Mouse (Mus musculus) spleen, embryonic (tissue): Measurements from ENCODE around the gene Bbox1.

ENCODE experiments used
- CTCF ChIA-PET: fragments of 350-600 bp; sonication (Branson Sonifier 250); formaldehyde crosslinking; loops from one replicate; lab custom pipeline; 2022; lab: Charles Lee

Gene Bbox1

DNA sequence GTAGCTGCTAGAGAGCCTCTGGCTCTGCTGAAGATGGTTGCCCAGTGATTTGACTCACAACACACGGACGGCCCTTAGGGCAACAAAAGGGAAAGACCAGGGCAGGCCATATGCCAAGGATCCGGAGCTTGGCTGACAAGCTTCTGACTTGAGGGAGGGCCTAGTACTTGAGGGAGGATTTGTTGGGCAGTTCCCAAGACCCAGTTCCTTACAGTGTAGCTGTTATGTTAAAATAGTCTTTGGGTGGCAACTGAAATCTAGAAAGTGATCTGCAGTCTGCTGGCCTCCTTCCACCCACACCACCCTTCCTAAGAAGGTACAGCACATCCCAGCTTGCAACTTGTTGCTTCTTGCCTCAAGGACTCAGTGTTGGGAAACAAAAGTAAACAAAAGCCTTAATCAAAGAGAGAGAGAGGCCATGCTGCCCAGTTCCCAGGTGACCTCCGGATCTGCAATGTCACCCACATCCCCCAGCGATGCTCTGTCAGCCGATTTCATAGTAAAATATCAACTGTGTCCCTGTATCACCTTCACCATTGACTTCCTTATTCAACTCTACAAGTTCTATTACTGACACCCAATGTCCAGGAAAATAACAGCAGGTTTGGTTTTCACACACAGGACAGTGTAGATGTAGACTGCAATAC, at the start of gene Bbox1:
TSS of gene Bbox1 (minus strand) at position 52 of the 647 bp plus-strand sequence.
- CTCF ChIA-PET = no interaction called here

DNA sequence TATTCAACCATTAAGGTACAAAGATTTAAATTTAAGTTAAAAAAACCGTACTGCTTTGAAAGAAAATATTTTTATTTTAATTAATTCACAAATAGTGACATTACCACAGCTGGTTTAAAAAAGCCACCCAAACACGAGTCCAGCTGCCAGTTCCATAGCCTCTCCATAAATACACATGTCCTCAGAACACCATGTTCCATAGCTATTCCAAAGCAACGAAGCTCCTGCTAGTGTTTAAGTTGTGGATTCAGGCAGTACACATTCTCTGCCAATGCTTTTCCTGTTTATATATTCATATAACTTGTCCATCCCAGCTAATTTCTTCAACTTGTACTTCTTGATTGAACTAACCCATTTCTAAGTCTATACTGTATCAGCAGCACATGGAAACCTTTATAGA, 49.5 kb upstream of the Bbox1 start:
- CTCF ChIA-PET = no interaction called here

DNA sequence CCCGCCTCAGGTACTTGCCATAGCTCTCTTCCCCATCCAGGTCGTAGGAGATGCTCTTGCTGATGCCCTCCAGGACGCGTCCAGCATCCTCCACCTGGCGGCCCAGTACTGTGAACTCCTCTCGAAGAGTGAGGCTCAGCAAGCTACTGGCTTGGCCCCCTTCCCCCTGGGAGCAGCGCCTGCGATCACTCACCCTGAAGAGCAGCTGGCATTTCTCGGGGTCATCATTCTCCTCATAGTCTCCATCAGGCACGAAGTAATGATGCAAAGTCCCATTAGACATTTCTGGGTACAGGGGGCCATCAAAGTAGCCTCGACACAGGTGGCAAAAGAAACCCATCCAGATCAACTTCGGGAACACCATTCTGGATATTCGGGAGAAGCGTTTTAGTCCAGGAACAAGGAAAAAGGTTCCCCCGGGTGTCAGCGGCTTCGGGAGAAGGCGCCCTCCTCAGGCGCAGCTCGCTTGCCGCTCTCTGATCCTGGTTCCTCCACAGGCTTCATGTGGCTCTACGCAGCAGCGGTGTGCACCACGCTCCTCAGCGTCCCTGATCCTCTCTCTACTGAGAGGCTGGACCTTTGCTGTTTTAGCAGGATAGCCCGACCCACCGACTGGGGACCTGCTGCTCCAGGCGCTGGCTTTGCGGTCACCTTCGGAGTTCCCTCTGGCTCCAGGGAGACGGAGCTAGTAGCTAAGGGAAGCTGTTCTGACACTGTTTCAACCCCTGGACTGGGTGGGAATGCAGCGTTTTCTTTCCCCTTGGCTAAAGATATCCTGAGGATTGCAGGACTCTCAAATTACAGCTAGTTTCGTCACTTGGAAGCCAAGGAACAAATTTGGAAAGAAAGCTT, 48.3 kb upstream of the Bbox1 start, which contains the start of gene Fibin:
TSS of gene Fibin (minus strand) at position 752 of the 852 bp plus-strand sequence.
- CTCF ChIA-PET = no interaction called here

DNA sequence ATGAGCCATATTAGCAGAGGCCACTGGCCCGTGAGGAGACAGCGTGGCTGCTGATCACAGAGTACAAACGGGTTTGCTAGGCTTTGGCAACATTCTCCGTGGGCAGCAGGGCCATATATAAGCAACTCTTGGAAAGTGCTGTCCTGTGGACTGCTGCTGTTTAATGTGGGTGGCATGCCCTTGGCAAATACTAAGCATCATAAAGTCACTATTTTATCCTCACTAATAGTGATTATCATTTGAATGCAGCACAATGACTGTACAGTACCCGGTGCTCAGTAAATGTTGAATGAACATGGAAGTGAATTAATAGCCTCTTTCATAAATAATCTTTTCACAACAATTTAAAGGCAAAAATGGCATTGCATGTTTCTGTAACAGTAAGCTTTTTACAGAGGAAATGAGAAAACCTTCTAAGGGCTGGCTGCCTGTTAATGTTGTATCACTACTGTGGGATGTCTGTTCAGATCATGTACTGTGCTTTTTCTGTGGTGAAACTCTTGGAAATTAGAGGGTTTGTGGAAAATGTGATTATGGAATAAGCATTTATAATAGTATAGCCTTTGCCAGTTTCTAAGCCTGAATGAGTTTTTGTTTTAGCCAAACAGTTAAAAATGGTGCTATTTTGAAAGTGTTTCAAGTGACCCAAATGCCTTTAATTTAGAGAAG, 39.1 kb upstream of the Bbox1 start:
- CTCF ChIA-PET = no interaction called here

DNA sequence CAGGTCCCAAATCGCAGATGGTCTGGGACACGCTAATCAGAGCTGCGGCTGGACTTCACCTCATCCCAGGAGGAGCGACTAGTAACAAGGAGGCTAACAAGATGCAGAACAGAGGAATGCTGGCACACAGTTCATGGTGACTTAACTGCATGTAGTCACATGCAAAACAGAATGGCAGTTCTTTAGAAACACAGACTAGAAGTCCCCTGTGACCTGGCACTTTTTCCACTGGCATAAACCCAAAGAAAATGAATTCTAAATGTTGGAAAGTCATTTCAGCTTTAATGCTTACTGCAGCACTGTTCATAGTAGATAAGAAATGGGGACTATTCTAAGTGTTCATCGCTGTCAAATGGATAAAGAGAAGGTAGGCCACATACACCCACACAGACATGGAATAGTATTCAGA, 37.5 kb upstream of the Bbox1 start:
- CTCF ChIA-PET = no interaction called here

DNA sequence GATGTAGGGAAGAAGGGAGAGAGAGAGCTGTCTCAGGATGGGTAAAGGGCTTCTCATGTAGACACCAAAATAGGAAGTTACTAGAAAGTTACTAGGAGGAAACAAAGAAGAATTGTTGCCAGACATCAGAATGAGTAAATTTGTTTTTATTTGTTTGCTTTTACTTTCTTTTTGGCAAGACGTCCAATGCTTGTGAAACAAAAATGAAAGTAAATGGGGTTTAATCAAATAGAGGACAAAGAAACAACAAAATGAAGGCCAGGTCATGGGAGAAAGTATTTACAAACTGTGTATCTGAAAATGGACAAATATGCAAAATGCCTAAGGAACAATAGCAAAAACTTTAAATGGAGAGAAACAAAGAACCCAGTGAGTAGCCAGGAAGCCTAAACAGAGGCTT, 37.0 kb upstream of the Bbox1 start:
- CTCF ChIA-PET = no interaction called here

DNA sequence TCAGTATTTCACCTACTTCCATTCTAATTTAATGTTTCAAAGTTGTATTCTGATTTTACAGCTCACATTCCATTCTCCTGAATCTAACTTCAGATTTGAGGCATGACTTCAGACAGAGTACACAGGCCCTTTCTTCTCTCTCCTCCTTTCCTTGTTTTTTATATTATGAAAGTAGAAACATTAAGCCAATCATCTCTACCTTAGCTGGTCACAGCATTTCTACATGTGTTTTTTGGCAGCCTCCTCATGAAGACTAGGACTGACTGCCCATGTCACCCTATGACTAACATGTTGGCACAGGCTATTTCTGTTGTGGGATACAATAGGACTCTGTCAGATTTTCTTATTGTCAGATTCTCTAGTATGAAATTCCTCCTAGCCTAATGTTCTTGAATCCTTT, 14.6 kb upstream of the Bbox1 start:
- CTCF ChIA-PET = no interaction called here

DNA sequence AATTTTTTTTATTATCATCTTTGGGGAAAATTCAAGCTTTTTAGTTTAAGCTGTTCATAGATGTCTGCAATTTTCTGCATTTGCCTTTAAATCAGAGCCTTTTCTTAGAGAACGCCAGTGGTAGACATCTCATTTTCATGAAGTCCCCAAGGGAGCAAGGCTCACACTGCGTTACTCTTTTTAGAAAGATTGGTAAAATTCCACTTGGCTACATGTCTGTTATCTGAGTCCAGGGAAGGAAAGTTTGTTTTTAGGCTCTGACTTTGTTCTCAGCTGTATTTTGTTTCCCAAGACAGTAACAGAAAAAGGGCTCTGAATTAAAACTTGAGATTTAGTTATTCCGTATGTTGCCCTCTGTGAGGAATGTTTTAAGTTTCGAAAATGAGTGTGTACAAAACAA, 5.6 kb upstream of the Bbox1 start:
- CTCF ChIA-PET = interaction anchor here (0.5 kb wide), 1 partner anchor 416 kb away, joined by 4 read pairs; no protein-coding TSS in a partner anchor

DNA sequence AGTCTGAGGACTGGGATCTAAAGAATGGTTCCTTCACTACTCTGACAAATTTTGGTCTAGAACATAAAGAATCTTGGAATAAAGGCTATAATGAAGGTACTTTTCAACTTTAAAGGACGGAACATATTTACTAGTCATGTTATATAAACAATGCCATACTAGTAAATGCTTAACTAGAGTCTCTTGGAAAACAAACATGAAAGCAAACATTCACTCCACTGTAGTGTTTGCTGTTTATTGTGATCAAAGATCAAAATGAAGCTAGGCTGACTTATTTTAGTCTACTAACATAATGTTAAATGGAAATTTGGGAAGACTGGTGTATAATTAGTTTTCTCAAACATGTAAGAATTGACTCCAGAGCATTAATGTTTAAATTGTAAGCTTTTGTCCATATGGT, 4.9 kb upstream of the Bbox1 start:
- CTCF ChIA-PET = no interaction called here

DNA sequence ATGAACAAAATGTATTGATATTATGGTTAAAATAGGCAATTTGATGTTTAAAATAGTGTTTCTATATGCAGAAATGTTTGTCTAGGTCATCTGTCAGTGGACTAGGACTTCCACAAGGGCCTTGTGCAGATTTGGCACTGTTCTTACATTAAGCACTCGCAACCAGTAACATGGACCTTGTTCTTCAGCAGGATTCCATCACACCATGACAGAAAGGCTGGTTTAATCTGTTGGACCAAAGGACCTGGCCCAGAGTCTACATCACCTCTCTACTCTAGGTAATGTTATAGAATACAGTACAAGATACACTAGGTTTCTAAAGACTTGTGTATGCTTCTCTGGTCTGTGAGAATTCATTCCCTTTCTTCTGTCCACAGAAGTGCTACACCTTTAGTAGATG, 4.4 kb upstream of the Bbox1 start:
- CTCF ChIA-PET = no interaction called here

DNA sequence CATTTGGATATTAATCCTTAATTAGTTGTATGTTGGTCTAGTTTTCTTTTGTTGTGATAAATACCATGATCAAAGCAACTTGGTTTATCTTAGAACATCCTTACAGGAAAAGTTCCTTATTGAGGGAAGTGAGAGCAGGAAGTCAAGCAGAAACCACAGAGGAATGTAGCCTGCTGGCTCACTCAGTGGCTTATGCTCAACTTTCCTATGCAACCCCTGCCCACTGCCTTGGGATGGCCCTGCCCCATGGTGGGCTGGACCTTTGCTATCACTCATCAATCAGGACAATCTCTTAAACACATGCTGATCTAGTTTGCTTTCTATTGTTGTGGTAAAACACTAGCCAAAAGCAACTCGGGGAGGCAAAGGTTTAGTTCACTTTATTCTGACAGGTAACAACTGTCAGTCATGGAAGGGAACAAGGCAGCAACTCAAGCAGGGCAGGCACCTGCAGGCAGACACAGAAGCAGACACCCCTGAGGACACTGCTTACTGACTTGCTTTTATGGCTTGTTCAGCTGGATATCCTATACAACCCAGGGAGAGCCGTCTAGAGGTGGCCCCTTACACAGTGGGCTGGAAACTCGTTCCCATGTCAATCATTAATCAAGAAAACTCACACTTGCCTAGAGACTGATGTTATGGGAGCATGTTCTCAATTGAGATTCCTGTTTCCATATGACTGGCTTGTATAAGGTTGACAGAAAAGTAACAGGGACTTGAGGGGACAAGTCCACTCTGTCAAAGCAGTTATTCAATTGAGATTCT, 1.9 kb upstream of the Bbox1 start:
- CTCF ChIA-PET = no interaction called here

DNA sequence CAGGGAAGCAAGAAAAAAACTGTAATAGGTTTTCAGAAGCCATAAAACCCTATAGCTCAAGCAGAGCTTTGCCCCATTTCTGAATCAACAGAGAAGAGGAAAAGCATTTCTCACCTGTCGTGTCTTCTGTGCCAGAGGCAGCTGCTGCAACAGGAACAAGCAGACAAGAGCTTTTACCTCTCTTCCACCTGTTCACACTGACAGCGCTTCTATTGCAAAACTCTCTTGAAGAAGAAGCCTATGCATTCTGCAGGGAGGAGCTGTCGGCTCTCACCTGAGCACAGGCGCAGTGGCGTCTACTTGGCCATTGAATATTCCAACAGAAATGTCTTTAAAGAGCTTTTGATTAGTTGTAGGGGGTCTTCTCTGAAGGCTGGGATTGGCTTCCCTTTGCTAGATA, 286 bp downstream of the Bbox1 start:
- CTCF ChIA-PET = no interaction called here

DNA sequence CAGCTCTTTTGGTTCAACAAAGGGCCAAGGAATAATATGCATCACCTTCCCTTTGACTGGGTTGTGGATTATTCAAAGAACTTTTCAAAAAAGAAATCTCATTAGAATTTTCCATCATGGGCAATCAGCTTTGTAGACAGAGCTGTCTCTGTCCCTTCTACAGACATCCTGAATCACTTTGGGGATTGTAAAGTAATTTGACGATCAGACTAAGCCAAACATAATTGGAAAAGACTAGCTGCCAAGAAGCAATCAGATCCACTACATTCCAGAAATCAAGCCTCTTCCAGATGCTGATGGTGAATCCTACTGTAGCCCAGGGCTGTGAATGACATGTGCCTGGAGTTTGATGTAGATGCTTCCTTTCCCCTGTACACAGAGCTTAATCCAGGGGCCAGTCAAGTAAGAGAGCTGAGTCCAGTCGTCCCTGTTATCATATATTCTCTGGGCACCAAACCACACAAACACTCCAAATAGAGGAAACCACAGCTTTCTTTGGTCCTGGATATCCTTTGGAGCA, 995 bp downstream of the Bbox1 start:
- CTCF ChIA-PET = no interaction called here

DNA sequence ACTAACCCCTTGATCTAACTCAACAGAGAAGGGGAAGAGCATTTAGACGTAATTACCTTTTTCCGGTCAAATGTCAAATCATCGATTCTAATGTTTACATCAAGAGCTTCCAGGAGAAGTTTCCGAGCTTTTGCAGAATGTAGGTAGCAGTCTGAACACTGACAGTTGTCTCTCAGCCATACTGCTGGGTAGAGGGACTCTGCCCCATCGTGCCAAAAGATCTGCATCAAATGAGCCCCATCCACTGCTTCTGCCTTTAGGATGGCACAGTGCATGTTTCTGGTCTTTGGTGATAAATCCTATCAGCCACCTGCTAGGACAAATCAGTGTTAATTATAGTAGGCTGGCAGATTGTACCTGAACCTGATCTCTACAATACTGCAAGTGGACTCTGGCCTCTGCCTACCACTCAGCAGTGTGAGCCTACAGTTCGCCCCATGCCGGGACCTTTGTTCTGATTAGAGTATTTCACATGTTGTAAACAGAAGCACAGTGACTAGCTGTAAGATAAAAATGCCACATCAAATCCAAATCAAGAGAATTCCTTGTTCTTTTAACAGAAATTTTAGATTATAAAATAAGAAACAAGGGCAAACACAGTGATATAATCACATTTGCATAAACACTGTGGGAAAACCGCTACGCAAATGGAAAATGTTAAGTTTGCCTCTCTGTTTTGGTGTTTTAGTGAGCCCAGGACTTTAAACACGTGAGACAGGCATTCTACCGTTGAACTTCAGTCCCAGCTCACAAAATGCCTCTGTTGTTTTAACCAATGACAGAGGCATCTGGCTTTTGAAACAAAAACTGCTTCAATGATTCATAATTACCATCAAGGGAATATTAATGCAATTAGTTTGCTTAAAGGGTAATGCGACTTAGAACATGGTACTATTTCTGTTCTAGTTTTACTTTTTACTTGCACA, 8.7 kb downstream of the Bbox1 start:
- CTCF ChIA-PET = no interaction called here

DNA sequence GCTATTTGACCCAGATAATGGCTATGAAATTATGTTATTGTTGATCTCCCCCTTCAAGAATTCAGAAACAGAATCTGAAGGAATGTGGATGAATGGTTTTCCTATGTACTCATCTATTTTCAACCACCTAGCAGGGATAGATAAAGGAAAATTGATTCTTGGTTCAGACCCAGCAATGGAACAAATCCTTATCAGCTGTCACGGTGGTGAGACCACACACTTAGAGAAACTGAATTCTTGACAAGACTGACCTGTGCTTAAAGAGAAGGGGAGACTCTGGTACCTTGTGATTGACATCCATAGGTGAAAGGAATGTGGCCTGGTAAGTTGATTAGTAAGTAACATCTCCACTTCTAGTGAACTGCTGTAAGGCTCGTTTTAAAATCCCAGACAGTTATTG, 12.1 kb downstream of the Bbox1 start:
- CTCF ChIA-PET = no interaction called here

DNA sequence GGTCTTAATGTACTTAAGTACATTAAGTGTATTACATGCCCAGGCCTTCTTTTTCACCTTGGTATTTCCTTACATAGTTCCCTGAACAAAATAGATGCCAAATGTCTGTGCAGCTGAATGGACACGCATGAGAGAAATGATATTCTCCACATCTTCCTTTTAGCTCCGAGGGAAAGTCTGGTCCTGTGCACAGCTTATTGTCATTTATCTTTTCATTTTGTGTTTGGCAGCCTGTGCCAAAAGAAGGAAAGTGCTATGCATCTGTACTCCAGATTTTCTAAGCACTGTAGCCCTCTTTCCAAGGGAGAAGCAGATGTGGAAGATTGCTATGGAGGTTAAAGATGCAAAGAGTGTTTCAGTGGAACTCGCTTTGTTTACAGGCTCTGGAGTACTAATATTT, 13.0 kb downstream of the Bbox1 start:
- CTCF ChIA-PET = no interaction called here

DNA sequence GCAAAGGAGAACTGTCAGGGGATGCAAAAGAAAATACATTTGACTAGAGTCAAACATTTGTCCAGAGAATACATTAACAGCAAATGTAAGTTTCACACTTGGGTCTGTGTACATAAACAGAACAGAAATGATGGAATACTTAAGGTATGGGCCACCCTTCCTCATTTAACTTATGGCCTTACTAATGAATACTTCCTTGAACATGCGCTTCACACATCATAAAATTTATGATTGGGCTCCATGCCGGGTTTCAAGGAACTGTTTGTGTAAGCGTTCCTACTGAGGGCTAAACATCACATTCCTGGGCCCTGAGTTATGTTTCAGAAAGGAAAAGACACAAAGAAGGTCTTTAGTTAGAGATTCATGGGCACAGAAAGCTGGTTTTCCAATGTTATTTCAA, 19.4 kb downstream of the Bbox1 start:
- CTCF ChIA-PET = no interaction called here

DNA sequence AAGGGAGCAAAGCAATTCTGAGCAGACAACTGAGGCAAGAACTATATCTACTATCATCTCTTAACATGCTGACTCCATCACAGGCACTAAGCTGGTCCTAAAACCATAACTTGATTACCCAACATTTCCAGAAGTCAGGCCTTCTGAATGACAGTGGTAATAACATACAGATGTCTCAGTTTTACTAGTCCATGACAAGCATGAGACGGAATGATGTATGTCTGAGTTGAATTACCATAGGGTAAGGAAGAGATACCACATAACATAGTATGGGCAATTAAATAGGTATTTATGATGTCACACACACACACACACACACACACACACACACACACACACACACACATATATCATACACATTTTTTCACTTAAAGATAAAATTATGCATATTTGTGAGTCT, 26.4 kb downstream of the Bbox1 start:
- CTCF ChIA-PET = no interaction called here

DNA sequence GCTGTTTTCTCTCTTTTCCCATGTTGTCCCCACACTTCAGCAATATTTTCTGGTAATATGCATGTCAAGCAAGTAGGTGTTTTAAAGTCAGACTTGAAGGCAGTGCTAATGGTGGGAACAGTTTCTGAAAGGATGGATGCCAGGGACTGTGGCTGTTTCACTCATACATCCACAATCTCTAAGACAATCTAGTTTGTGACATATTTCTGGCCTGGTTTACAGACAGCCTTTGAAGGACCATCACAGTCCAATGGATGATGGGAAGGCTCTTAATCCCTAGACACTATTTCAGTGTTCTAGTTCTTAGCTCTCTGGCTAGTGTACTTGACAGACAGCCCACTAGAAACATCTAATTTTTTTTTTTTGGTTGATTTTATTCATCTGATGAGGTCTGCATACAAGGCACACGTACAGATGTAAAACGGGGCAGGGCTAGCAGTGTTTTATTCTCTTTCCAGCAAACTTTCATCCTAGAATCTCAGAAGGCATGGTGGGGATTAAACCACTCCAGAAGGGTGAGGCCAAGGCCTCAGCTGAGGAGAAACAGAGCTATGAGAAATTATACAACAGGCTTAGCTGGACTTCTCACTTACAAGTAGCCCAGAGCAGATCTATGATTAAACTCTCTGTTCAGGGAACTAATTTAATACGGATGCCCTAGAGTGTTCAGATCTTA, 28.4 kb downstream of the Bbox1 start:
- CTCF ChIA-PET = no interaction called here

DNA sequence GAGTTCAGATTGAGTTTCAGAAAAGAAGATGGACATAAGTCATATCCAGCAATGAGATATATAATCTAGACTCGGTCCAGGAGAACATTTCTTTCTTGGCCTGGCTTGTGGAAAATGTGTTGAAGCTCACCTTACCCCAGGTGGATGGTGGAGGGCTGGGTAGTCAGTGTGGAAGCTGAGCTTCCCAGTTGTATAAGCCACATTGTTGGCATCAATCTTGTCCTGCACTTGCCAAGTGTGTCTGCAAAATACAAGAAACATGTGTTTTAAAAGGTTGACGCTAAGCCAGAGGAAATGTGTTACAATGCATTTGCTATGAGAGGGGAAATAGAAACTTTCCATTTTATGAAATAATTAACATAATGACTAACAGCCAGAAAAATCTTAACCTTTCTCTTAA, 38.9 kb downstream of the Bbox1 start:
- CTCF ChIA-PET = no interaction called here
